Mouse (Mus musculus): Measurements from ENCODE around the gene Csf1. TPM values are rescaled to one million over a fixed set of nuclear protein-coding genes. Genes with fewer than 3 reads are reported as not detected.
A peak's percentile ranks its signal among the peaks of the same experiment; 100 is the strongest.

The Csf1 gene
- 10 to 100 TPM; 25.5 to 25.8 TPM for total RNA-seq (2021)
- long read RNA-seq, experiment 1, full-length matches to known transcripts, result 4 of 34 reads
- long read RNA-seq, experiment 1, partial matches to known transcripts, result 27 of 34 reads
- long read RNA-seq, experiment 1, other reads (novel, unspliced or antisense), result 3 of 34 reads
- long read RNA-seq, experiment 2, full-length matches to known transcripts, result 2 of 28 reads
- long read RNA-seq, experiment 2, partial matches to known transcripts, result 24 of 28 reads
- long read RNA-seq, experiment 2, other reads (novel, unspliced or antisense), result 2 of 28 reads

DNA sequence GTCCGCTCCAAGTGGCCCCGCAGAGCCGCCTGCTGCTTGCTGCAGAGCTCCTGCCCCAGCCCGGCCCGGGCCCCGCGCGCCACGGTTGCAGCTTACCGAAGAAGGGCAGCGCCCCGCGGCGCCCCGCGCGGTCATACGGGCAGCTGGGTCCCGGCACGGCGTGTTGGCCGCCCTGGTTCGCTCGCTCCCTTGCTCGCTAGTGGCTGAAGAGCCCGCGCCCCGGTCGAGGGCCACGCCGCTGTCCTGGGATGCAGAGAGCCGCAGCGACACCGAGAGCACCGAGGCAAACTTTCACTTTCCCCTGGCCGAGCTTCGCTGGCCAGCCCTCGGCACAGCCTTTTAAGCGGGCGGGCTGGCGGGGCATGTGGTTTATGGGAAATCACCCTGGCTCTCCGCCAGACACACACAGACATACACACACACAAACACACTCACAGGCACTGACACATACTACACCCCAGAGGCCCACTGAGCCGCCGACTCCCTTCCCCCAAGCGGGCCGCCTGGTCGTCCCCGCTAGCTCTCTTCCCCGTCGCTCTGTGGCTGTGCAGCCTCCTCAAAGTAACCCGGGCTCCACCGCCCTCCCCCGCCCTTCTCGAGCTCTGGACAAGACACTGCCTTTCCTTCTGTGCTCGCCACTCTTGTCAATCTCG lies at the start of gene Csf1:
Csf1 (minus strand) TSS at position 541 of the 653 bp plus-strand sequence.
- DNase-seq, result peak; percentile 93 to 95

DNA sequence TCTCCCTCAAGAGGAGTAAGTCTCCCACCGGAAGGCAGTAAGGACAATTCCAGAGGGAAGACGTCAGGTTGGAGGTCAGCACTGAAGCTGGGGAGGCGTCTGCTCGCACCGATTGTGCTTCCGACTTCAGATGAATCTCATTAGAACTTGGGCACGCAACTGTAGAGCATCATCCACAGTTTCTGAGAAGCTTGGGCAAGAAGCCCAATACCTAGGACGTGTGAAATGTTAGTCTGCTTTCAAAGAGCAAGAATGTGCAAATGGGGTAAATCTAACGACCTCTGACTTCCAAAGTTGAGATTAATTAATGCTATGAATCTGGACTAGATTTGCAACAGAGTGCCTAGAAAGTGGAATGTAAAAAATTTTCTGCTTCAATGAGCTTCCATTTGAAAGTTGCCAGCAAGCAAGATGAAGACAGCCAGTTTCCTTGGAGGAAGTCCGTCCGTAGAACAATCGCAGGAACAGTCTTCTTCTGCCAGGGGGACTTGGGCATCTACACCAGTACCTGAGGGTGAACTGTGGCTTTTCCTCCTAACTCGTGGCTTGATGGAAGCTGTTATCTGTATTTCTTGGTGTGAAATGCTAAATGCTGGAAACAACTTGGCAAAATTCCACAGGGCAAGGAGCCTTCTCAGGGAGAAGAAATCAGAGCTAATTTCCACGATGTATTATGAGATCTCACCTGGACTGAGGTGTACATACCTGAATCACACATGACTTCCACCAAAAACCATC lies 47.9 kb upstream of the Csf1 start:
- no peak for DNase-seq

DNA sequence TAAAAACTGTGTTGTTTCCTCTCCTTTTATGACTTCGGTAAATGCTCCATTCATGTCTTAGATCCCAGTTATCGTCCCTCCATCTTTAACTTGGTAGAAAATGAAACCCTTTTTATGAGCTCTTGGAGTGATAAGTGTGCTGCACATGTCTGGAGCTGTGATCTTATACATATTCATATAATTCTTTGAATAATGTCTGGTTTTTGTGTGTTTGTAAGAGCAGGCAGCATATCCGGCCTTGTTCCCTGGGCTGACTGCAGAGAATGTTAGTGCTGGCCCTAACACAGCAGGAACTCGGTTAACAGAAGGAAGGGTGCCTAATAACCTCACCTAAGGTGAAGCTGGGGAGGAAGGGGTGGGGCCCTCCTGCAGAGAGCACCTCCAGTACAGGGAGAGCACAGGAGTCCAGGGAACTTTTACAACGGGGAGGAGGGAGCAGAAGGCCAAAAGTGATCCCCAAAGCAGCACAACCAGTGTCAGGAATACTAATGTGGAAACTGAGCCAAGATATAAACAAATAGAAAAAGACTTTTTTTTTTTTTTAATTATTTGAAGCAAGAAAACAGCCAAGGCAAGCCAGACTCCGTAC lies 47.2 kb upstream of the Csf1 start:
- peak in 1 of 2 experiments; percentile 59 for DNase-seq

DNA sequence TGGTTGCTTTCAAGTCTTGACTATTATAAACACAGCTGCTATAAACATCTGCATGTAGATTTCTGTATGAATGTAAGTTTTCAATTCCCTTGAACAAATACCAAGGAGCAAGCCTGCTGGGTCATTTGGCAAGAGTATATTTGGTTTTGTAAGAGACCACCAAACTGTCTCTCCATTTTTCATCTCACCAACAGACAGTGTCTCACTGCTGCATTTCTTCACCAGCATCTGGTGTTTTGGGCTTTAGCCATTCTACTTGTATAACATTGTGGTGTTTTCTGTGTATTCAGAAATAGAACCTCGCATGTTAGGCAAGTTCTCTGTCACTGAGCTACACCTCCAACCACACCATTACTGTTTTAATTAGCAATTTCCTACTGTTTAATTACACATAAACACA lies 46.6 kb upstream of the Csf1 start:
- DNase-seq, result no peak

DNA sequence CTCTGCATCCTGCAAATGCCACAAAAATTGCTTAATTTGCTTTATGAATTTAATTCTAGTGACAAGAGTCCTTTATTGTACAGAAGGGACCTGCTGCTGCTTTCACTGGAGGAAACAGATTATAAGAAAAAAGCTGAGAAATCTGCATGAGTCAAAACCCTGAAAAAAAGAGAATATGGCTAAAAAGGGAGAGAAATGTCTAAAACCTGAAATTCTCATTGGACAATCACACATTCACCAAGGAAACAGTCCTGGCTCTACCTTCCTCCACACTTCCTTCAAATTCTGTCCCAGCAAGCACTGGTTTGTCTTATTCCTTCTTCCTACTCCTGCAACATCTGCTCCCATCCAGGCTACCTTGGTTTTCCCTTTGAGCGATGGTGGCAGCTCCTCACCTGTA lies 44.5 kb upstream of the Csf1 start:
- DNase-seq, result no peak

DNA sequence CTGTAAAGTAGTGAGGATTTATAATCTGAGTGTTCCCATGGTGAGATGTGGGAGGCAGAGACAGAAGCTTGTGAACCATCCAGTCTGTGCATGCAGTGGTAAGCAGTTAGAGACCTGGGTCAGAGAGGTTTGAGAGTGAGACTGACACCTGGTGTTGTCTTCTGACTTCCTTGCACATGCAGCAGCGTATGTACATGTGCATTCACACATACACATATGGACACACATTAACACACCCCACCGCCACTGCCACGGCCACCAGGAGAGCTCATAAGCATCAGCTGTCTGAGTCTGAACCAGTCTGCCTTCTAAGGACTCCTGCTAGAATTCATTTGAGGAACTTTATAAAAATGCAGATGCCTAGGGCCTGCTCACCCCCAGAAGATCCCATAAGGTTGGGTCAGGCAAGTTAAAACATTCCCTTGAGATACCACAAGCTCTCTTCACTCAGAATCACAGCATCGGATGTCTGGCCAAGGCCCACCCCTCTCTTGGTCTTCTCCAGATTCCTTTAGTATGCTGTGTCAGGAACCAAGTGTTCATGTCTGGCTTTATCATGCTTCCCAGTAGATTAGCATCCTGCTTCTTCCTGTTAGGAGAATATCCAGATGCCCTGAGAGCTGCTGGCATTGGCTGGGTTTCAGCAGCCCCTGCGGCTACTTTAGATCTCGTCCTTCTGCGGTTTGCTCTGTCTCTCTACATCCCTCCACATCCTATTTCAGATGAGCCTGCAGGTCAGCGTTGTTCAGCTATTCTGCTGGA lies 42.1 kb upstream of the Csf1 start:
- DNase-seq, result no peak

DNA sequence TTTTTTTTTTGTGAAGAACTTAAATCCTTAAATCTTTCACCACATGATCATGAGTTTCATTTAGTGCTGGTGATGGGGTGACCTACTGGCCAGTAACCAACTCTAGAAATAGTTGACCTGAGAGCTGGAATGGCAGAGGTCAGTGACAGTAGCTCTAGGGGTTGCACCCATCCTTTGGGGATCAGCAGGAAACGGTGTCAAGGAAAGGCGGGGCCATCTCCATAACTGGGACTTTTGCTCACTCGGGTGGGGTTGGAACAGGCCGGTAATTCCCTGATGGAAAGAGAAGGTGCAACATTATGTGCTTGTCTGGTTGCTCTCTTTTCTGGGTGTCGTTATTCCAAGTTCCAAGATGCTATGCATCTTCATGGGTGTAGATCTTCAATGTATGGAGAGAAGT lies 38.7 kb upstream of the Csf1 start:
- DNase-seq, result peak in 1 of 2 experiments; percentile 73

DNA sequence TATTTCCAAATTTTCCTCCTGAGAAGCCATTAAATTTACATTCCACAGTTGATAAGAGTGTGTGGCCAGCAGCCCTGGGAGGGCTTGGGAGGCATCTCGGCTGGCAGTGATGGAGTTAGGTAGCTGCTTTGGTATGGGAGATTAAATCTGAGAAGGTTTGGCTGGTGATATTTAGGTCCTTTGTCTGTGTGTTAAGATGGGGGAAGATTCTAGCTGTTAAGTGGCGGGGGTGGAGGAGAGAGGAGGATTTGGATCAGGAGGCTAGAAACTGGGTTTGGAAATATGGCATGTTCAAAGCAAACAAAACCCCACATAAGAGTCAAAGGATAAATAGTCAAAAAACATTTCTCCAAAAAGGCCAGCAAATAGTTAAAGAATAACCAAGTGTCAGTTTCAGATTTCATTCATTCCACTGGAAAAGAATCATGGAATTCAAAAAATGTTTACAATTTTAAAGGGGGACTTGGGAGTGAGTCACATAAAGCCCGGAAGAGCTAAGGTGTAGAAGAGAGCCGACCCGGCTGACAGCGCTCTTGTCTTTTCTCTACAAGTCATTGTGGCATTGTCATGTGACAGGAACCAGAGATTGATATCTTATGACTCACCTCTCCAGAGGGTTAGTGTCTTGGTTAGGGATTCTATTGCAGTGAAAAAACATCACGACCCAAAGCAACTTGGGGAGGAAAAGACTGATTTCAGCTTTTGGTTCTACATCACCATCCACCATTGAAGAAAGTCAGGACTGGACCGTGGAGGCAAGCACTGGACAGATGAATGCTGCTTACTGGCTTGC lies 36.1 kb upstream of the Csf1 start:
- no peak for DNase-seq

DNA sequence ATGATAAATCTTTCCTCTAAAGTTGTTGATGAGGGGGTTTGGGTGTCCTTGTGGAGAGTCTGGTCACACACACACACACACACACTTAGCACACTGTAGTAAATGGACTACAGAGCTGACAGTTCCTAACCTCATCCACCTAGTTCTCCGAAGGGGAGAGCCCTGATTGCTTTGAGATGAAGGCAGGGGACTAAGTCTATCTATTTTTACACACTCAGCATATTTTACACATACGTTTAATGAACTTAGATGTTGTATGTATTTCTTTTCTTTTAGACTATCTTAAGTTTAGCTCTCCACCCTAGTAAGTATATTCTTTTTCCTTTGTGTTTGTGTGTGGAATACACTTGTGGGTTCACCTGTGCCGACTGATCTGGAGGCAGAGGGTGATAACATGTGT lies 34.6 kb upstream of the Csf1 start:
- no peak for DNase-seq

DNA sequence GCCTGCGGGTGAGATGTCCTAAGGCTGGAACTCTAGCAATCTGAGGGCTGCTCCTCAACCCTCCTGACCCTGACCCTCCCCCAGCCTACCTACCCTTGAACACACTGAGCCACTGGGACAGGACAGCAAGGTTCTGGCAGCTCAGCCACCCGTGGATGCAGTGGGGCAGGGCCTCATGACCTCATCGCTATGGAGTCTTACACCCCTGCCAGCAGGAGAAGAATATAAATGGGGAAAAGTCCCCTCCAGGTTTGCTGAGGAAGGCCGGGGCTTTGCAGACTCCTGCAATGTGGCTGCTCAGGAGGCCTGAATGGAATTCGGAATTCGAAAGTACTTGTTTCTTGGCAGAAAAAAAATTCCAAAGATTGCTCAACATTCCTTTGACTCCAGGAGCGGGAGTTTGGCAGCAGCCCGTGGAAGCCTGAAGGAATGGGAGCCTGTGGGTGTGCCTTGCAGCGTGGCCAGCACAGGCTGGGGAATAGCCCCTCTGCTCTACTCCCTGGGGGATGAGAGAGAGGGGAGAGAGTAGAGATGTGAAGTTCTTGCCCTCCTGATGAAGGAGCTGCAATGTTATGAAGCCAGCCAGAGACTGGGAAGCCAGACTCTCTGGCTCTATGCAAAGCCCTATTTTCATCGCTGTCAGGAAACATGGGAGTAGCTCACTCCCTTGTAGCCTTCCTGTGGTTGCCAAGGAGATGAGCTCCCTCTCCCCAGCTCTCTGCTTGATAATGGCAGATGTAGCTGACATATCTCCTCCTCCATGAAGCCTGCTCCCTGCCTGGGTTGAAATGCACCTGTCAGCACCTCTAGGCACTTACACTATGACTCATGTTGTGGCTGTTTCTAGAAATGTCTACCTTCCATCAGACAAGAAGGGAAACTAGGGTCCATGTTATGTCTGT lies 33.3 kb upstream of the Csf1 start:
- DNase-seq, result peak; percentile 86 to 90

DNA sequence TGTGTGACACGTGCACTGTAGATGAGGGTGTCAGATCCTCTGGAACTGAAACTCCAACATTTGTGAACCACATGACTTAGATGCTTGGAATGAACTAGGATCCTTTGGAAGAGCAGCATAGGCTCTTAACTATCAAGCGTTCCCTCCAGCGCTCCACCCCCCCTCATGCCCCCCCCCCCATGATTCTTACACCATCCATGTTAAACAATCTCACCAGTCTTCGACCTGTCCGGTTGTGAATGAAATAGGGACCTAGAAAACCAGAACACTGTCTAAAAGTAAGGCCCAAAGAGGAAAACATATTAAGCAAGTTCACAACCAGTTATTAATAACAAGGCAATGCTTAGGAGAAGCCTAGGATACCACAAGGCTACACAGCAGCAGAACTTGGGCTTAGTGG lies 32.5 kb upstream of the Csf1 start:
- no peak for DNase-seq

DNA sequence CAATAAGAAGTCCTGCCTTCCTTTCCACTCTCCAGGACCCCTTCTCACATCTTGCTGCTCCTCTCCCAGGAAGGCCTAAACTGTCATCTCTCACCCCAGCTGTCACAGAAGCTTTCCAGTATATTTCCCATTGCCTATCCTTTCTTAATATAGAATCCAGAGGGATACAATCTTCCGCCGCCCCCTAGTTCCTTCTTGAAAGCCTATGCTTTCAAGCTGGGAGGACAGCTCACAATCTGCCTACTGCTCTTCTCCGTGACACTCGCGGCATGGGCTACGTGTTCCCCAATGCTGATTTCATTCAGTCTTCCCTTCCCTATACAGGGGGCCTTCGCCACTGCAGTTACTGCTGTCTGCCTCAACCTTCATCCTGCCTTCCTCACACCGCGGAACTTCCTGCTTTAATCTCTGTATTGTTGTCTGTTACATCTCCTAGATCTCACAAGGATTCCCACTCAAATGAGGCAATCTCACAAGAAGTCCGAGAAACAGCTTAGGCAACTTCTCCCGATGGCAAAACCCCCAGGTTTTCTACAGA lies 30.6 kb upstream of the Csf1 start:
- no peak for DNase-seq

DNA sequence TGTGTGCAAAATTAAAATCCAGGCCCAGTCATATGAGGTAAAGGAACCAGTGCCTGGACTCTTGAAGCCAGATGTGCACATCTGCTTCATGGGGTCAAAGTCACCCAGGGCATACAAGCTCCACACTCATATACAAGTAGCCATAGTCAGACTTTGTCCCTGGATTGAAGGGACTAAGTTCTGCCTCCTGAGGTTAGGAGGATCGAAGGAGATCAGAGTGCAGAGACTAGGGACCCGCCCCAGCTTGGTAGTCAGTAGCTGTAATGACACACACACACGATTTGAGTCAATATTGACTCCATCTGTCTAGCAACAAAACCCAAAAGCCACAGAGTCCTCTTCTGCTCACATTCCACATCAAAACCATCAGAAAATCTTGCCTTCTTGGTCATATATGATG lies 30.0 kb upstream of the Csf1 start:
- DNase-seq, result no peak

DNA sequence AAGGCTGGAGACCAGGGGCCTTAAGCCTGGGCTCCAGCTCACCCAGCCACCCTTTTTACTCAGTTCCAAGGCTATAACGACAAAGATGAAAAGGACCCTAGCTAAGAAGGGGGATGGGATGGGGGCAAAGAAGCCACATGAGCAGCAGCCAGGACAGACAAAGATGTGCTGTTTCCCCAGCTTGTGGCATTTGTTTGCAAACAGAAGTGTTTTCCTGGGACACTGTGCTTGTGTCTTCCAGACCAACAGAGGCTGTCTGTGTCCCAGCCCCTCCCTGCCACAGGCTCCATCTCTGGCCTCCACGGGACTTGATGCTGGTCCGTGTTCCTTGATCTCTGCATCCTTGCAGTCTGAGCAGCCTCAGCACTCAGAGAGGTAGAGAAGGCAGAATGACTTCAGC lies 28.6 kb upstream of the Csf1 start:
- DNase-seq, result no peak

DNA sequence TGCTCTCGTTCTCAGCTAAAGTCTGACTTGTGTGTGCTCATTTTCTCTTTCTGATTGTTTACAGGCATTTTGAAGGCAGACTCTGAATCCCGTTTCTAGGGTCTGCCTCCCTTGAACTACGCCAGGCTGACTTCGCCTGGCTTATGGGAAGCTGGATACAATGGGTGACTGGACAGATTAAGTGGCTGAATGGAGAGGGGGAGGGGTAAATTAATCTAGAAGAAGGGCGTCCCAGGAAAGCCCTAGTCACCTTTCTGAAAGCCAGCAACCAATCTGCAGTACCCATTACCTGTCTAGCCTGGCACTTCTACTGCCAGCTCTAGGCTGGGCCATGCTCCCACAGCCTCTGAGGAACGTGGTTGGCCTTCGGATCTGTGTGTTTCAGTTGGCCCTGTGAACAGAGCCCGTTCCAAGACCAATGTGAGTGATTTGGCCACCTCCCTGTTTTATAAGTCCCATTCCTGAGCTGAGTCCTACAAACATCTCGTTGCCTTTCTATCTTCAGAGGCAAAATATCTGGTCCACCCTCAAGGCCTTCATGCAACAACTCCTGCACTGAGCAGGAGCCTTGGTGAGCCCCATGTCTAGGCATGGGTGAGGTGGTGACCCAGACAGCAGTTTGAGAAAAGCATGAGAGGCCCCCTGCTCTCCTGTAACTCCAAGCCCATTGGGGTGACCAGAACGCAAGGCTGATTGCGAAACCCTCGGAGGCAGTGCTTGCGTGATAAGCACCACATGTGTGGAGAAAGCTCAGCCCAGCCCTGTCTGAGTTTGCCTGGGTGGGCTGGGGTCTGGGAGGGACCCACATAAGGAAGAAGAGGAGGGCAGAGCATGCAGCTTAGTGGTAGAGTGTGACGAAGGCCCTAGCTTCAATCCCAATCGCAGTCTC lies 27.6 kb upstream of the Csf1 start:
- DNase-seq, result peak; percentile 60

DNA sequence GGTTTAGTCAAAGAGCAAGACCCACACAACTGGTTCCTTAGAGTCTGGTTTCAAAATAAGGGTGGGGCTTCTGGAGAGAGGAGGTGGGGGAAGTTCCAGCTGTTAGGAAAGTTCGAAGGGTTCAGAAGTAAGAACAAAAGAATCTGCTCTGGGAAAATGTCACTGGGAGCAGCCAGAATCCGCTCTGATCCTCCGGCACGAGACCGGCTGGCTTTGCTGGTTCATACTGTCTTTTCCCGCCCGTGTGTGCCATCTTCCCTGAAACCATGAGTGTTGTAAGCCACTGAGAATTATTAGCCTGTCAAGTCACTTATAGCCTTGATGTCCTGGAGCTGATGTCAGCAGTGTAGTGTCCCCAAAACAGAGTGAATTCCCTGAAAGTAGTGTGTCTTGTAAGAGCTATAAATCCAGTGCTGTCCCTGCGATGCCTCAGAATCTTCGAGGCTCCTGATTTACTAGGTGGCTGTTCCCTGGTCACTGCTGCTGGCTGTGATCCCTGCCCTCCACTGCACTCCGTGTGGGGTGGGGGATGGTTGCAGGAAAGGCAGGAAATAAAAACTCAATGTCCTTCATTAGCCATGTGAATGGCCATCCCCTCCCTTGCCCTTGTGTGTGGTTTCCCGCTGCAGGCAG lies 26.8 kb upstream of the Csf1 start:
- DNase-seq, result no peak

DNA sequence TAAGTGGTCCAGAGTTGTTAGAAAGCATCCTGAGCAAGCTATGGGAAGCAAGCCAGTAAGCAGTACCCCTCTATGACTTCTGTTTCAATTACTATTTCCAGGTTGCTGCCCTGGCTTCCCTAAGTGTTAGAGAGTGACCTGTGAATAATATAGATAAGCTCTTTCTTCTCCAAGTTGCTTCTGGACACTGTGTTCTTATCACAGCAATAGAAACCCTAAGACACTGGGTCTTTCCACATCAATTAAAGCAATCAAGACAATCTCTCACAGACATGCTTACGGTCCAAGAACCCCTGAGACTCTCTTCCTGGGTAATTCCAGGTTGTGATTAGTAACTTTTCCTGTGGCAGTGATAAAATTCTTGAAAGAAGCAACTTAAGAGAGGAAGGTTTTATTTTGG lies 26.1 kb upstream of the Csf1 start:
- DNase-seq, result no peak

DNA sequence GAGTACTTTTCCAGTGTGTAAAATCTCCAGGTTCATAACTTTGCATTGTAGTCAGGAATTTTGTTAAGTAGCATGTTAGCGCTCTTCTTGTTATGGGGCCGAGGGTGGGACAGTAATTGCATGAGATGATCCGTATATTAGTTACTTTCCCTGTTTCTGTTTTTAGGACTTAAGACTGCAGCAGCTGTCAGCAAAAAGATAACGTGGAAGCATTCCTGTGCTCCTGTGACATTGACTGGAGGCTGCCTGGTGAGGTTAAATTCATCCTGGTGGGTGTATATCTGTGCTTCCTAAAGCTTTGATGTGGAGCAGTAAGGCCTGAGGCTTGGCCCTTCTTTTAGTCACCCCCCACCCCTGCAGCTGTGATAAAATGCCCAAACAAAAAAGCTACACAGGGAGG lies 25.3 kb upstream of the Csf1 start:
- no peak for DNase-seq

DNA sequence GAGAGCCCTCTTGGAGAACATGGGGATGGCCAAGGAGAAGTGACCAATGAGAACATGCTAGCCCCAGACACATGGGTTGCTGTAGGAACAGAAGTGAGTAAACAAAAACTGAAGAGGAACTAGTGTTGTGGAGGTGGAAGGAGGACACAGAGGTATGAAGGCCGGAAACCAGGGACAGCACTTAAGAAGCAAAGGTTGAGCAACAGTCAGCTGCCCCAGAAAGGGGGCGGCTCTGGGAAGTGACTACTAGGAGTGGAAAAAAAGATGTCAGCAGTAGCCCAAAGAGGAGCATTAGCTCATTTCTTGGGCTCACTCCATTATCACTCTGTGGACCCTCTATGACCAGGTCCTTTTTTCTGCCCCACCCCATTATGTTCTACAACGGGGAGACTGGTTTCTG lies 23.0 kb upstream of the Csf1 start:
- DNase-seq, result no peak

All from heart, adult 18-20 months (tissue).